Mouse (Mus musculus) urinary bladder, postnatal 25 days (tissue): ENCODE results near the gene Akap17b.
"Not testable (repeated sequence)": the region's sequence is repeated elsewhere in the genome, so short reads cannot be mapped to it uniquely, and the experiment has no call there.

Source experiments
- DNase-seq: peaks from one replicate; pipeline ENCODE4 v3.0.0; 2022; ENCODE audit warnings: low spot score

Akap17b gene

GRCm38 (mm10) chrX:36644657-36645551 is at the start of gene Akap17b:
TSS of gene Akap17b (minus strand) at chrX:36645395.
- peak; percentile 62 for DNase-seq

GRCm38 (mm10) chrX:36691365-36691764 is 46.2 kb upstream of the Akap17b start:
- DNase-seq, result no peak

- no peak for DNase-seq
Observed at GRCm38 (mm10) chrX:36689655-36690054, 44.5 kb upstream of the Akap17b start.

- DNase-seq, result no peak
Observed at GRCm38 (mm10) chrX:36676836-36677235, 31.6 kb upstream of the Akap17b start.

- DNase-seq, result no peak
Observed at GRCm38 (mm10) chrX:36672708-36673107, 27.5 kb upstream of the Akap17b start.

GRCm38 (mm10) chrX:36640046-36640445 is 5.1 kb downstream of the Akap17b start:
- no peak for DNase-seq

- DNase-seq, result no peak
Observed at GRCm38 (mm10) chrX:36630771-36631170, 14.4 kb downstream of the Akap17b start.

- DNase-seq, result no peak
Observed at GRCm38 (mm10) chrX:36628102-36628501, 17.1 kb downstream of the Akap17b start.

- no peak for DNase-seq
Observed at GRCm38 (mm10) chrX:36609117-36609516, 36.1 kb downstream of the Akap17b start.

GRCm38 (mm10) chrX:36604040-36604439 is 41.2 kb downstream of the Akap17b start:
- DNase-seq, result no peak

GRCm38 (mm10) chrX:36602926-36603325 is 42.3 kb downstream of the Akap17b start:
- no peak for DNase-seq

GRCm38 (mm10) chrX:36600066-36600465 is 45.1 kb downstream of the Akap17b start:
- no peak for DNase-seq

GRCm38 (mm10) chrX:36599656-36600055 is 45.5 kb downstream of the Akap17b start:
- DNase-seq, result no peak

- no peak for DNase-seq
Observed at GRCm38 (mm10) chrX:36598861-36599344, 46.3 kb downstream of the Akap17b start.

GRCm38 (mm10) chrX:36598390-36598810 is 46.8 kb downstream of the Akap17b start:
- no peak for DNase-seq

- DNase-seq, result peak; percentile 77
Observed at GRCm38 (mm10) chrX:36597707-36598389, 47.3 kb downstream of the Akap17b start, which contains the start of gene Pgrmc1. TSS of gene Pgrmc1 (plus strand) at chrX:36598206.

- DNase-seq, result not testable (repeated sequence)
Observed at GRCm38 (mm10) chrX:36596483-36597120, 48.6 kb downstream of the Akap17b start.

GRCm38 (mm10) chrX:36595247-36595646 is 49.9 kb downstream of the Akap17b start:
- DNase-seq, result no peak

- no peak for DNase-seq
Observed at GRCm38 (mm10) chrX:36591539-36591938, 53.7 kb downstream of the Akap17b start.

GRCm38 (mm10) chrX:36591120-36591519 is 54.1 kb downstream of the Akap17b start:
- DNase-seq, result no peak

GRCm38 (mm10) chrX:36590266-36590665 is 54.9 kb downstream of the Akap17b start:
- no peak for DNase-seq
